In the genomic region with DNA sequence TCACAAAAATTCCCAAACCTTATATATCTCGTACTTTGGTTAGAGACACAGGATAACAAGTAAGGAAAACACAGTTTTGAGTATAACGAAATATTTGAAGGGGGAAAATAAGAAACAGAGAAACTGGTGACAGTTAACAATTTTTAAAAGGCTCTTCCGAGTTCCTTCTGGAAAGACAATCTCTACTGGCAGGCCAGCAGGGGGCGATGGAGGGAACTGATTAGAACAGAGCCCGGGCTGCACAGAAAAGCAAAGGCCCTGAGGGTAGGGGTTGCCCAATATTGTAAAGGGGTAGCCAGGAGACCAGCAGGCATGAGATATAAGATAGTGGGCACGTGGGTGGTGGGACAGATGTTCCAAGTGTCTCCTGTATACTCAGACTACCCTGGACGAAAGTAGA, we compare ENCODE assay signal across 7 mouse cellular contexts.
DNase-seq lines count a peak whose midpoint lies in the region; ATAC-seq and TF ChIP-seq lines count a peak whose summit lies in the region.

No protein-coding gene starts in this region.

- peaks cover 14% of the 10 kb centered on the region for H3K4me1 ChIP-seq in forebrain, embryonic 14.5 days (ENCODE audit: control insufficient read depth, insufficient read depth, low read length)
- peaks cover 16% of the 10 kb centered on the region for H3K4me1 ChIP-seq in hindbrain, postnatal 0 days (ENCODE audit: insufficient read depth, low read length)
- H3K4me1 ChIP-seq in limb, embryonic 10.5 days: peaks cover 61% of the 10 kb centered on the region
- H3K4me1 ChIP-seq in midbrain, embryonic 14.5 days (ENCODE audit: control insufficient read depth, insufficient read depth, low read length): peaks cover 33% of the 10 kb centered on the region

- peak; percentile 76 for DNase-seq in R1 (ENCODE audit: low read depth, low spot score)
- DNase-seq in cerebellum, adult 11-12 months: peak; percentile 61
- peak; percentile 84 for DNase-seq in forebrain, embryonic 14.5 days (ENCODE audit: low spot score)
- peak; percentile 83 for DNase-seq in hindbrain, postnatal 0 days (ENCODE audit: low spot score)
- DNase-seq in limb, embryonic 10.5 days (ENCODE audit: low spot score): peak; percentile 88
- DNase-seq in midbrain, embryonic 14.5 days: peak; percentile 86
- DNase-seq in spleen, adult 12 weeks (ENCODE audit: low spot score): peak; percentile 30

- no peaks in the 10 kb centered on the region for H3K36me3 ChIP-seq in forebrain, embryonic 14.5 days (ENCODE audit: control insufficient read depth, insufficient read depth, low read length)
- H3K36me3 ChIP-seq in hindbrain, postnatal 0 days (ENCODE audit: insufficient read depth, low read length): no peaks in the 10 kb centered on the region
- no peaks in the 10 kb centered on the region for H3K36me3 ChIP-seq in limb, embryonic 10.5 days
- no peaks in the 10 kb centered on the region for H3K36me3 ChIP-seq in midbrain, embryonic 14.5 days (ENCODE audit: control insufficient read depth, insufficient read depth, low read length)

- no peak overlapping the region for H3K9ac ChIP-seq in forebrain, embryonic 14.5 days (ENCODE audit: low read length)
- no peak overlapping the region for H3K9ac ChIP-seq in hindbrain, postnatal 0 days (replicated peaks; ENCODE audit: low read length)
- no peak overlapping the region for H3K9ac ChIP-seq in midbrain, embryonic 14.5 days (replicated peaks; ENCODE audit: low read length)

- peak overlapping the region; percentile 62 for H3K27ac ChIP-seq in forebrain, embryonic 14.5 days (ENCODE audit: low read depth, low read length)
- H3K27ac ChIP-seq in hindbrain, postnatal 0 days: peak overlapping the region; percentile 81; the same call in 1 of the 2 replicates
- H3K27ac ChIP-seq in limb, embryonic 10.5 days: no peak overlapping the region; the same call in 1 of the 2 replicates
- peak overlapping the region; percentile 94 for H3K27ac ChIP-seq in midbrain, embryonic 14.5 days (replicated peaks; ENCODE audit: low read depth, low read length)

- WGBS in forebrain, embryonic 14.5 days: 10% methylated on average over 7 of the region's 7 CpGs
- WGBS in hindbrain, postnatal 0 days: 11% methylated on average over 7 of the region's 7 CpGs
- WGBS in limb, embryonic 10.5 days: 13% methylated on average over 7 of the region's 7 CpGs
- WGBS in midbrain, embryonic 14.5 days: 8% methylated on average over 7 of the region's 7 CpGs

- no peaks in the 10 kb centered on the region for H3K27me3 ChIP-seq in forebrain, embryonic 14.5 days (replicated peaks; ENCODE audit: control insufficient read depth, insufficient read depth, low read length)
- no peaks in the 10 kb centered on the region for H3K27me3 ChIP-seq in hindbrain, postnatal 0 days (ENCODE audit: insufficient read depth, low read length)
- H3K27me3 ChIP-seq in limb, embryonic 10.5 days (ENCODE audit: low read depth, poor library complexity, severe bottlenecking): peaks cover 47% of the 10 kb centered on the region
- H3K27me3 ChIP-seq in midbrain, embryonic 14.5 days (ENCODE audit: control insufficient read depth, insufficient read depth, low read length): no peaks in the 10 kb centered on the region

- TF ChIP-seq CTCF in hindbrain, postnatal 0 days (IDR thresholded peaks at IDR 0.05; ENCODE audit: low read depth): peak; percentile 78

- ATAC-seq in forebrain, embryonic 14.5 days: peak; percentile 53; the same call in 1 of the 2 replicates
- ATAC-seq in hindbrain, postnatal 0 days: peak; percentile 33; the same call in 1 of the 2 replicates
- no peak for ATAC-seq in midbrain, embryonic 14.5 days (ENCODE audit: low FRiP score, low TSS enrichment)

- H3K9me3 ChIP-seq in forebrain, embryonic 14.5 days (replicated peaks; ENCODE audit: control insufficient read depth, low read length): no peaks in the 10 kb centered on the region
- H3K9me3 ChIP-seq in hindbrain, postnatal 0 days (ENCODE audit: low read length): no peaks in the 10 kb centered on the region
- H3K9me3 ChIP-seq in limb, embryonic 10.5 days (replicated peaks): no peaks in the 10 kb centered on the region
- no peaks in the 10 kb centered on the region for H3K9me3 ChIP-seq in midbrain, embryonic 14.5 days (ENCODE audit: control insufficient read depth, low read length)

- H3K4me3 ChIP-seq in forebrain, embryonic 14.5 days (ENCODE audit: low read depth, low read length): no peak overlapping the region
- H3K4me3 ChIP-seq in hindbrain, postnatal 0 days (ENCODE audit: low read length): no peak overlapping the region
- H3K4me3 ChIP-seq in limb, embryonic 10.5 days: peak overlapping the region; percentile 45; the same call in 1 of the 2 replicates
- no peak overlapping the region for H3K4me3 ChIP-seq in midbrain, embryonic 14.5 days (replicated peaks; ENCODE audit: low read depth, low read length)

- no peak overlapping the region for H3K4me2 ChIP-seq in forebrain, embryonic 14.5 days (ENCODE audit: low read length)
- H3K4me2 ChIP-seq in hindbrain, postnatal 0 days (ENCODE audit: low read depth, low read length): no peak overlapping the region
- peak overlapping the region; percentile 59 for H3K4me2 ChIP-seq in midbrain, embryonic 14.5 days (ENCODE audit: low read length)

Comparison
In these comparisons a context has a peak if more than half of its experiments do, and no peak if none do; other contexts are left out.
1. DNase-seq: peak in every context shown above with its lines; median percentile 88 in limb, embryonic 10.5 days; 86 in midbrain, embryonic 14.5 days; 84 in forebrain, embryonic 14.5 days; 83 in hindbrain, postnatal 0 days; 76 in R1; 61 in cerebellum, adult 11-12 months; 30 in spleen, adult 12 weeks.